ENCODE assay signal across 8 mouse cellular contexts in genomic region chr1:35385430-35385829, GRCm38 (mm10).
A peak's percentile ranks its signal among the peaks of the same experiment; 100 is the strongest.
DNase-seq lines count a peak whose midpoint lies in the region; ATAC-seq lines count a peak whose summit lies in the region.

No protein-coding gene starts in this region.

- ATAC-seq in CD4-positive, CD25-positive, alpha-beta regulatory T cell, adult 4 months = no peak
- peak; percentile 64 for ATAC-seq in frontal cortex, adult (ENCODE audit: low TSS enrichment)
- peak; percentile 81 for ATAC-seq in hindbrain, embryonic 11.5 days (ENCODE audit: low FRiP score)
- ATAC-seq in neural tube, embryonic 12.5 days (ENCODE audit: low FRiP score, low read depth) = peak; percentile 76

- no peak overlapping the region for H3K4me3 ChIP-seq in hindbrain, embryonic 11.5 days (ENCODE audit: low read depth, low read length)
- no peak overlapping the region for H3K4me3 ChIP-seq in neural tube, embryonic 12.5 days

- DNase-seq in CD4-positive, CD25-positive, alpha-beta regulatory T cell, adult 2 months (ENCODE audit: low read depth, low spot score) = peak; percentile 70
- peak; percentile 6 for DNase-seq in c-Kit-negative CD71-positive TER-119-positive erythroid progenitor cells, embryonic 14.5 days (ENCODE audit: low read depth, low spot score)
- DNase-seq in hindbrain, embryonic 11.5 days (ENCODE audit: low spot score) = peak; percentile 92
- DNase-seq in left cerebral cortex, postnatal 14 days (ENCODE audit: low spot score in 2 of 2) = peak; percentile 29 to 75
- DNase-seq in testis, postnatal 10 days (ENCODE audit: low spot score) = peak; percentile 91

- H3K9me3 ChIP-seq in hindbrain, embryonic 11.5 days (ENCODE audit: control insufficient read depth, low read length) = no peaks in the 10 kb centered on the region
- no peaks in the 10 kb centered on the region for H3K9me3 ChIP-seq in neural tube, embryonic 12.5 days

- no peaks in the 10 kb centered on the region for H3K36me3 ChIP-seq in hindbrain, embryonic 11.5 days (ENCODE audit: control insufficient read depth, insufficient read depth, low read length)
- no peaks in the 10 kb centered on the region for H3K36me3 ChIP-seq in neural tube, embryonic 12.5 days

- H3K27me3 ChIP-seq in hindbrain, embryonic 11.5 days (ENCODE audit: control insufficient read depth, insufficient read depth, low read length) = no peaks in the 10 kb centered on the region
- no peaks in the 10 kb centered on the region for H3K27me3 ChIP-seq in neural tube, embryonic 12.5 days (replicated peaks)

- H3K27ac ChIP-seq in hindbrain, embryonic 11.5 days (ENCODE audit: low read depth, low read length) = no peak overlapping the region
- no peak overlapping the region for H3K27ac ChIP-seq in neural tube, embryonic 12.5 days

- WGBS in hindbrain, embryonic 11.5 days = 42% methylated on average over 9 of the region's 9 CpGs
- WGBS in neural tube, embryonic 12.5 days = 15% methylated on average over 9 of the region's 9 CpGs

- no peak overlapping the region for H3K4me2 ChIP-seq in hindbrain, embryonic 11.5 days (replicated peaks; ENCODE audit: low read depth, low read length)
- peak overlapping the region; percentile 18; the same call in 1 of the 2 replicates for H3K4me2 ChIP-seq in neural tube, embryonic 12.5 days (replicated peaks)

- intact Hi-C loops in left cerebral cortex, postnatal 14 days (cut with DNase I) = loop anchor here (10.0 kb wide), 2 partner anchors 351 to 491 kb away; no protein-coding TSS in a partner anchor

- no peaks in the 10 kb centered on the region for H3K4me1 ChIP-seq in hindbrain, embryonic 11.5 days (replicated peaks; ENCODE audit: control insufficient read depth, insufficient read depth, low read length)
- no peaks in the 10 kb centered on the region for H3K4me1 ChIP-seq in neural tube, embryonic 12.5 days

- H3K9ac ChIP-seq in hindbrain, embryonic 11.5 days (ENCODE audit: low read depth, low read length) = no peak overlapping the region
- H3K9ac ChIP-seq in neural tube, embryonic 12.5 days = no peak overlapping the region

Comparison
In these comparisons a context has a peak if more than half of its experiments do, and no peak if none do; other contexts are left out.
1. DNase-seq: peak in every context shown above with its lines; median percentile 92 in hindbrain, embryonic 11.5 days; 91 in testis, postnatal 10 days; 70 in CD4-positive, CD25-positive, alpha-beta regulatory T cell, adult 2 months; 52 in left cerebral cortex, postnatal 14 days; 6 in c-Kit-negative CD71-positive TER-119-positive erythroid progenitor cells, embryonic 14.5 days.